Mouse (Mus musculus) olfactory bulb, adult 2 months (tissue): ENCODE data around the gene Cops7b.

Source experiments
- CTCF ChIP-seq: fragments of 200-500 bp; IDR thresholded peaks from 2 replicates; pipeline ENCODE4 v1.5.1; 2012; ENCODE audit warnings: low read depth, mild to moderate bottlenecking, low read length, moderate library complexity; ENCODE audit not compliant: insufficient read depth
- POLR2A ChIP-seq: fragments of 200-500 bp; IDR thresholded peaks from 2 replicates; pipeline ENCODE4 v1.6.1; 2012; ENCODE audit warnings: mild to moderate bottlenecking, low read depth, low read length, moderate library complexity; ENCODE audit not compliant: insufficient read depth

DNA sequence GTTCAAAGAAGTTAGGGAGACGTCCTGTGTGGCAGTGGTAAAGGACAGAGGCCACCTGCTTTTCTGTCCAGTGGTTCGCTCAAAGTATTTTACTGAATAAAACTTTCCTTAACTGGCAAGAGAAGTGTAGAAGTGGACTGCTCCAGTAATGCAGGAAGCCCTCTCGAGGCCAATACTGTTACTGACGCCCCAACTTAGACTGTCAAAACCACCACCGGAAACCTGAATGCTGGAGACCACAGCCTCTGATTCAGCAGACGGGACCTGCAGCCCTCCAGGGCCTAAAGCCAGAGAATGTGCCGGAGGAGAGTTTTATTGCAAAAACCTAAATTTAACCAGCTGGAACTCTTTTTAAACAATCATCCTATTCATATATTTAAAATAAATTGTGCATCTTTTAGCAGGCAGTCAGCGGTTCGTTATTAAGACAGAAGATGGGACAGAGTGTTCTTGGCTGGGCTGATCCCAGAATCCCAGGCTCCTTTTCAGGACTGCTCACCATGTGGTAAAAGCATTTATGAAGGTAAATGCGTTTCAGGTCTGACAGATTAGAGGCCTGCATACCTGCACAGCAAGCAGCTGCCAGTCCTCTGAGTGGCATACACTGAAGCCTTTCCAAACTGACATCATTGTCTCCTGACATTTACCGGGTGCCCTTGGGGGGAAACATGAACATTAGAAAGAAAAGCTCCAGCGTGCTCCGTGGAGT, 60.6 kb downstream of the Cops7b start:
- TF ChIP-seq POLR2A = no peak
- TF ChIP-seq CTCF = no peak
